Mouse (Mus musculus) myocyte (in vitro differentiated cells): ENCODE measurements at regions not wholly inside any gene's neighbourhood (a gene's known extent, or its start where the extent isn't known, plus 50 kb on each side); places are given as distances from the start of the nearest gene placed in this dataset.

ENCODE experiments used
- MAX ChIP-seq: IDR thresholded peaks from one replicate; pipeline ENCODE4 v1.6.1; 2011; ENCODE audit warnings: low read depth, mild to moderate bottlenecking, control low read depth
- MYOD1 ChIP-seq, 3 experiments: IDR thresholded peaks; one replicate each; pipeline ENCODE4 v1.6.1; 2011; ENCODE audit warnings: control low read depth in 2 of 3, low read depth in 2 of 3, mild to moderate bottlenecking in 2 of 3, moderate library complexity in 1 of 3; ENCODE audit not compliant: insufficient read length in 2 of 3, control insufficient read depth in 1 of 3
- POLR2A ChIP-seq: IDR thresholded peaks from one replicate; pipeline ENCODE4 v1.6.1; 2011; ENCODE audit warnings: low read depth, mild to moderate bottlenecking, control low read depth, moderate library complexity; ENCODE audit not compliant: insufficient read length
- TCF3 ChIP-seq: IDR thresholded peaks from one replicate; pipeline ENCODE4 v1.6.1; 2011; ENCODE audit warnings: low read depth, control low read depth; ENCODE audit not compliant: insufficient read length

DNA sequence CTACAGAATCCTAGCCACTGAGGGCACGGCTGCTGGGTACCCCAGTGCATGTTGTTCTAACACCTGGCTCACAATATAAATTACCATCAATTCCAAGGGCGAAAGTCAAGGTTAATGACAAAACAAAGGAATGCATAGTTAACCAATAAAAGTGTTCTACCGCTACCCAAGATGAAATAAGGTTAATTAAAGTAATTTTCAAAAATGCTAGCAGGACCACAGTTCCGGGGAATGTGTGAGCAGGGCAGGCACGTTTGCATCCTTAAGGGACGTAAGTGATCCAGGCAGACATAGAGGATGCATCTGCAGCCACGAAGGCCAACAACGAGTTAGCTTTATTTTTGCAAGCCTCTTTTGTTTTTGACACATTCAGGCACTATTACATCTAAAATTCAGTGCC, 220.3 kb upstream of the Nfe2l3 start:
- TF ChIP-seq MAX = no peak
- TF ChIP-seq POLR2A = no peak
- TF ChIP-seq MYOD1 (IDR thresholded peaks at IDR 0.05; ENCODE audit: control insufficient read depth in 1 of 3, insufficient read length in 2 of 3, low read depth in 2 of 3) = no peak
- no peak for TF ChIP-seq TCF3
